Mouse (Mus musculus) C2C12 (cell line): ENCODE results near the gene Epb41l5. TPM values are rescaled to one million over a fixed set of nuclear protein-coding genes. Genes with fewer than 3 reads are reported as not detected.

Experiments used
- H3K27me3 ChIP-seq: one replicate; pipeline ENCODE4 v1.6.1; 2011; ENCODE audit not compliant: control insufficient read depth, insufficient read depth, insufficient read length
- H3K36me3 ChIP-seq: one replicate; pipeline ENCODE4 v1.6.1; 2011; ENCODE audit not compliant: control insufficient read depth, insufficient read depth
- H3K4me3 ChIP-seq: one replicate; pipeline ENCODE4 v1.5.1; 2011; ENCODE audit warnings: mild to moderate bottlenecking, control low read depth; ENCODE audit not compliant: poor library complexity, insufficient read depth, severe bottlenecking
- H3K79me2 ChIP-seq: one replicate; pipeline ENCODE4 v1.6.1; 2011; ENCODE audit not compliant: control insufficient read depth, insufficient read depth
- H3K79me3 ChIP-seq: one replicate; pipeline ENCODE4 v1.6.1; 2011; ENCODE audit warnings: low read depth, control low read depth
- H3ac ChIP-seq: one replicate; pipeline ENCODE3; 2011; ENCODE audit warnings: low read depth; ENCODE audit not compliant: control insufficient read depth, insufficient read length
- CEBPB ChIP-seq: IDR thresholded peaks from one replicate; pipeline ENCODE4 v1.6.1; 2011; ENCODE audit warnings: low read depth, mild to moderate bottlenecking, control low read depth, moderate library complexity
- CTCF ChIP-seq: IDR thresholded peaks from one replicate; pipeline ENCODE4 v1.5.1; 2011; ENCODE audit not compliant: control insufficient read depth, insufficient read depth, insufficient read length
- FOSL1 ChIP-seq: IDR thresholded peaks from one replicate; pipeline ENCODE4 v1.8.0; 2011; ENCODE audit warnings: mild to moderate bottlenecking, low read length; ENCODE audit not compliant: poor library complexity, insufficient read depth, severe bottlenecking
- MAX ChIP-seq: IDR thresholded peaks from one replicate; pipeline ENCODE4 v1.6.1; 2011; ENCODE audit warnings: mild to moderate bottlenecking, control low read depth
- MYOD1 ChIP-seq: IDR thresholded peaks from one replicate; pipeline ENCODE4 v1.6.1; 2011; ENCODE audit warnings: low read depth; ENCODE audit not compliant: control insufficient read depth, insufficient read length
- MYOG ChIP-seq: IDR thresholded peaks from one replicate; pipeline ENCODE4 v1.6.1; 2011; ENCODE audit not compliant: control insufficient read depth, insufficient read length; ENCODE audit errors: extremely low read depth
- USF1 ChIP-seq: IDR thresholded peaks from one replicate; pipeline ENCODE4 v1.6.1; 2011; ENCODE audit warnings: low read depth, mild to moderate bottlenecking, control low read depth, moderate library complexity
- polyA plus RNA-seq: library from polyadenylated mRNA; unstranded; fragments of >200 nt; fragmentation: generic; extraction: Trizol; gene quantifications from one replicate; pipeline ENCODE4 v1.2.1, GENCODE M21; 2012; ENCODE audit warnings: missing spikeins

Gene Epb41l5
- polyA plus RNA-seq, 1 experiment, result 1.3 TPM

GRCm38 (mm10) chr1:119641090-119641812 is 7.5 kb downstream of the Epb41l5 start:
- Histone ChIP-seq H3K4me3 (no peak overlapping the region), H3K79me2 (no peaks in the 10 kb centered on the region), H3K27me3 (no peaks in the 10 kb centered on the region), H3K36me3 (no peaks in the 10 kb centered on the region), H3K79me3 (no peaks in the 10 kb centered on the region), H3ac (no peak overlapping the region)
- TF ChIP-seq MAX (no peak), MYOG (no peak), CEBPB (no peak), MYOD1 (no peak), USF1 (no peak), CTCF (no peak), FOSL1 (no peak)

DNA sequence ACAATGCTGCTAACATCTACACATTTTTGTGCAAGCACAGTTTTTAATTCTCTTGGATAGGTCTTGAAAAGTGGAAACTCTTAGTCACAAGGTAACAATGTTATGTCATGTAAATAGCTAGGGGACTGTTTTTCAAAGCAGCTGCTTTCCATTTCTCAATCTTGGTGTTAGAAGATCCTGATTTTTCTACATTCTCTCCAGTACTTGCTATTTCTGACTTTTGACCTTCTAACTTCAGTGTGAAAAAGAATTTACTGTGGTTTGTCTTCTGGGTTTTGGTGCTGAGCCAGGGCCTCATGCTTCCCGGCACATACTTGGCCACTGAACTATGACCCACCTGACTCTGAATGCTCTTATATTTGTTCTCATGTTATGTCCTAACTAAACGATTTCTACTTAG is 8.8 kb downstream of the Epb41l5 start:
- Histone ChIP-seq H3ac (no peak overlapping the region), H3K4me3 (no peak overlapping the region), H3K79me2 (no peaks in the 10 kb centered on the region), H3K79me3 (no peaks in the 10 kb centered on the region), H3K27me3 (no peaks in the 10 kb centered on the region), H3K36me3 (no peaks in the 10 kb centered on the region)
- TF ChIP-seq MYOG (no peak), CEBPB (no peak), CTCF (no peak)

- Histone ChIP-seq H3K79me3 (no peaks in the 10 kb centered on the region), H3K27me3 (no peaks in the 10 kb centered on the region), H3K4me3 (no peak overlapping the region), H3ac (no peak overlapping the region), H3K79me2 (no peaks in the 10 kb centered on the region), H3K36me3 (no peaks in the 10 kb centered on the region)
- no peak for TF ChIP-seq MYOG
- no peak for TF ChIP-seq FOSL1
- TF ChIP-seq MYOD1, result no peak
- TF ChIP-seq MAX, result no peak
- no peak for TF ChIP-seq CEBPB
- no peak for TF ChIP-seq USF1
- TF ChIP-seq CTCF, result no peak
These were observed 11.4 kb downstream of the Epb41l5 start for GRCm38 (mm10) chr1:119637188-119638023.

- H3ac ChIP-seq, result no peak overlapping the region
- no peaks in the 10 kb centered on the region for H3K27me3 ChIP-seq
- H3K79me2 ChIP-seq, result no peaks in the 10 kb centered on the region
- TF ChIP-seq CEBPB (no peak), FOSL1 (no peak), USF1 (no peak), CTCF (no peak), MAX (no peak), MYOD1 (no peak), MYOG (no peak)
- H3K4me3 ChIP-seq, result no peak overlapping the region
- H3K36me3 ChIP-seq, result no peaks in the 10 kb centered on the region
- H3K79me3 ChIP-seq, result no peaks in the 10 kb centered on the region
These were observed 14.1 kb downstream of the Epb41l5 start for GRCm38 (mm10) chr1:119634746-119635145.

DNA sequence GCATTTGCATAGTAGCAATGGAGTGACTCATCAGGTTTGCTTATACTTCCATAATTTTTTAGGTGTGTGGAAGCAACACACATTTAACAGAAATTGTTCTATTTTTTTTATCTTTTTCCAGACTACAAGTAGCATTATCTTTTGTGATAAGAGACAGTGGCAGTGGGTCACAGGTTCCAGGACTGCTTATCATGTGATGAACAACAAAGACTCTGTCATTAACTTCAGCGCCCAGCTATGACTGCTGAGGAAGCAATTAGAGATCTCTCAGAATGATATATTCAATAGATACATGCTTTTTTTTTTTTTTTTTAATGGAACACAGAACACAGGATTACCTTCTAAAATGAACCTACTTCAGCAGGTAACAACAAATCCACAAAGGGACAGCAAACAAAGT is 18.4 kb downstream of the Epb41l5 start:
- H3K79me3 ChIP-seq, result no peaks in the 10 kb centered on the region
- H3K36me3 ChIP-seq, result no peaks in the 10 kb centered on the region
- H3K79me2 ChIP-seq, result no peaks in the 10 kb centered on the region
- no peaks in the 10 kb centered on the region for H3K27me3 ChIP-seq
- no peak for TF ChIP-seq CTCF
- no peak for TF ChIP-seq CEBPB
- no peak for TF ChIP-seq MYOG
- TF ChIP-seq MYOD1, result no peak
- TF ChIP-seq MAX, result no peak
- no peak for TF ChIP-seq FOSL1
- TF ChIP-seq USF1, result no peak
- no peak overlapping the region for H3ac ChIP-seq
- no peak overlapping the region for H3K4me3 ChIP-seq
